Mouse (Mus musculus): ENCODE measurements around the gene Il1r1. TPM values are rescaled to one million over a fixed set of nuclear protein-coding genes. Genes with fewer than 3 reads are reported as not detected.

Gene Il1r1
- polyA plus RNA-seq, 1 experiment, result 72.2 TPM

DNA sequence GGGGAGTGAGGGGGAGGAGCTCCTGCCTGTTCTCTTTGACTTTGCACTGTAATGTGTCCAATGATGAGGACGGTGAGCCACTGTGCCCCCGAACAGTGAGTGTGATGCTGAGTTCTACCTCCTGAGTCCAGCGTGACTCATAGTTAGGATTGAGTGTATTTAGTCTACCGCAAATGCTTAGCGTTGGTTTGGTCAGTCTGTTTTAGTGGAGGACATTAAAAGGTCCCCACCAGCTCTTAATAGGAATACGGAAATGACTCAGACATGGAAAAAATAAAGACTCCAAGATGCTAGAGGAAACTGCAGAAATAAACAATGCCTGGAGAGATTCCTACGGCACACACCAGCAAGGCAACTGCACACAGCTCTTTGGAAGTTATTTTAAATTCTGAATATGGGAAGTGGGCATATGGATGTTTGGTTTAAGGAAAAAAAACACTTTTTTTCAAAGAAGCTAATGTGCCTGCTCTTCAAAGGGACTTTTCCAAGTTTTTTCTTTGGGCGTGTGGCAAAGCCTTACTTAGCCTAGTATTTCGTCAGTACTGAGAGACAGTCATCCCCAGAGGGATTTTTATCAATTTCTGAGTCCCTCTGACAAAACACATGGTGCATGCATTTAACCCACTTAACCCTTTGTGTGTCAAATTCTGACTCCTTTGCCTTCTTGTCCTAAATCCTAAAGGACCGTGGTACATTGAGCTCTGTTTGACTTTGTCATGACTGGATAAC is 50.6 kb downstream of the Il1r1 start:
- peaks cover 20% of the 10 kb centered on the region for H3K4me1 ChIP-seq (ENCODE audit: control insufficient read depth, insufficient read depth, low read length)
- H3K27ac ChIP-seq (ENCODE audit: insufficient read depth, low read length), result peak overlapping the region; percentile 78
- H3K4me3 ChIP-seq (ENCODE audit: insufficient read depth, low read length), result no peak overlapping the region
- TF ChIP-seq POLR2A (IDR thresholded peaks at IDR 0.05; ENCODE audit: low read depth, low read length) (no peak), CTCF (IDR thresholded peaks at IDR 0.05; ENCODE audit: borderline replicate concordance, insufficient read depth, low read length) (no peak)

DNA sequence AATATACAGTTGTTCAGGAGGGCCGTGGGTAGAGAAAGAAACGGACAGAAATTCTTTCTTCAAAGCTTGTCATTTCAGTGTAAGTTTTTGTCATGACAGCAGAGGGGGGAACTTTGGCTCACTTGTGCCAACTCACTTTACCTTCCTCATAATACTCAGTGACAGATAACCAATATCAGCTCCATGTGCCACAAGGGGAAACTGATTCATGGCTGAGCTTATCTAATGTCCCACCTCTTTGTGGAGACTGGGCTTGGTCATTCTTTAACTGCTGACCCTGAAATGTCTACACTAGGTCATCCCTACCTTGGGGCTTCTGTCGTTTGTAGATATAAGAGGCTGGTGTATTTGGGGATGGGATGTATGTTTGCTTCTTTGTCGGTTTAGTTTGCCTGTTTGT is 53.1 kb downstream of the Il1r1 start:
- TF ChIP-seq CTCF (IDR thresholded peaks at IDR 0.05; ENCODE audit: borderline replicate concordance, insufficient read depth, low read length), result no peak
- TF ChIP-seq POLR2A (IDR thresholded peaks at IDR 0.05; ENCODE audit: low read depth, low read length), result no peak
- H3K4me1 ChIP-seq (ENCODE audit: control insufficient read depth, insufficient read depth, low read length), result peaks cover 15% of the 10 kb centered on the region
- no peak overlapping the region for H3K4me3 ChIP-seq (ENCODE audit: insufficient read depth, low read length)
- no peak overlapping the region for H3K27ac ChIP-seq (ENCODE audit: insufficient read depth, low read length)

DNA sequence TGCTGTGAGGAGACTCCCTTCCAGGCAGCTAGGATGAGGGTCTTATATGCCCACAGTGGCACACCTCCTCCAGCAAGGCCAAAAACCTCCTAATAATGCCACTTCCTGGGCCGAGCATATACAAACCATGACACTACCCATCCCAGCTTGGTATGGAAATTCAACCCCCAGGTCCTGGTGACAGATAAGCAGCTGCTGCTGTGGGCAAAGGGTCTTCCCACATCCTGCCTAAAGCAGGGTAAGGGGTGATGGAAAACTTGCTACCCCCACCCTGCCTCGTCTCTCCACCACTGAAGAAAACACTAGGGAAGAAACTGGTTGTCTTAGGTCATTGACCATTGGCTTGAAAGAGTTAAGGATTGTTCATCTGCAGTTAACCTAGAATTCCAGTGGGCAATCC is 53.8 kb downstream of the Il1r1 start:
- Histone ChIP-seq H3K4me3 (ENCODE audit: insufficient read depth, low read length) (no peak overlapping the region), H3K27ac (ENCODE audit: insufficient read depth, low read length) (no peak overlapping the region), H3K4me1 (ENCODE audit: control insufficient read depth, insufficient read depth, low read length) (peaks cover 15% of the 10 kb centered on the region)
- no peak for TF ChIP-seq CTCF (IDR thresholded peaks at IDR 0.05; ENCODE audit: borderline replicate concordance, insufficient read depth, low read length)
- TF ChIP-seq POLR2A (IDR thresholded peaks at IDR 0.05; ENCODE audit: low read depth, low read length), result no peak

DNA sequence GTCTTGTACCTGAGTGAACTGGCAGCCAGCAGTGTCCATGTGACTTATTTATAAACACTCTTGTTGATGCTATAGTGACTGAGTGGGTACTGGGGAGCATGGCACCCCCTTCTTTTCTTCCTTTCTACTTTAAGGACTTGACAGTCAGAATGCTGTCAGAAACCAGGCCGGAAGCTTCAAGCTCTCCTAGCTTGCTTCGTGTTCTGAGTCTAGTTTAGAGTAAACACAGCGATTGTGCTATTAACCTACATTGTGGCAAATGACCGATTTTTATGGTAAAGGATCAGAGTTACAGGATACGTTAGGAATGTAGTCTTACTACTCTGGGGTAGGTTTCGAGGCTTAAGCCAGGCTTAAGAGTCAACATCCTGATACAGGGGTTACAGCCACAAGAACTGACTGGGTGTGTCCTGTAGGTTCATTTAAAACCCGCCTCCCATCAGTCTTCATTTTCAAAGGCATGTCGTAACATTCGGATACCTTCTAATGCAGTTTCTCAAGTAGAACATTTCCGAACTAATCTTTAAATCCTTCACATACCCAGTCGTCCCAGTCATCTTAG is 54.4 kb downstream of the Il1r1 start:
- no peak for TF ChIP-seq POLR2A (IDR thresholded peaks at IDR 0.05; ENCODE audit: low read depth, low read length)
- no peak for TF ChIP-seq CTCF (IDR thresholded peaks at IDR 0.05; ENCODE audit: borderline replicate concordance, insufficient read depth, low read length)
- no peak overlapping the region for H3K27ac ChIP-seq (ENCODE audit: insufficient read depth, low read length)

DNA sequence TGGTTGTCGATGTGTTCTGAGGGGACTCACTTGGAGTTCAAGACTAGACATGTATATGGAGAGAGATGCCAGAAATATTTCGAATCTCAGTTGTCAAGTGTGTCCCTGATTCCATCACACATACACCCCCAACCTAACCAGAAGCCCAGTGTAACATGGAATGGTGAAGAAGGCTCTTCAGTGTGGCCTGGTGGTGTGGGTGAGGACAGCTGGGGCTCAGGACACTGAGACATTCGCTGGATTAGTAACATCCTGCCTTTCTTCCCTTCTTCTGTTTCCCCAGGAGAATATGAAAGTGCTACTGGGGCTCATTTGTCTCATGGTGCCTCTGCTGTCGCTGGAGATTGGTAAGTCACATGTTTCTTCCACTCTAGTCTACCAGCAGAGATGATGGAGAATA is 57.1 kb downstream of the Il1r1 start:
- Histone ChIP-seq H3K4me1 (ENCODE audit: control insufficient read depth, insufficient read depth, low read length) (peaks cover 5% of the 10 kb centered on the region), H3K27ac (ENCODE audit: insufficient read depth, low read length) (no peak overlapping the region; the same call in 1 of the 2 replicates), H3K4me3 (ENCODE audit: insufficient read depth, low read length) (no peak overlapping the region)
- no peak for TF ChIP-seq POLR2A (IDR thresholded peaks at IDR 0.05; ENCODE audit: low read depth, low read length)
- TF ChIP-seq CTCF (IDR thresholded peaks at IDR 0.05; ENCODE audit: borderline replicate concordance, insufficient read depth, low read length), result no peak

More for the DNA sequence above, 54.4 kb downstream of the Il1r1 start:
- peaks cover 15% of the 10 kb centered on the region for H3K4me1 ChIP-seq (ENCODE audit: control insufficient read depth, insufficient read depth, low read length)
- H3K4me3 ChIP-seq (ENCODE audit: insufficient read depth, low read length), result no peak overlapping the region

DNA sequence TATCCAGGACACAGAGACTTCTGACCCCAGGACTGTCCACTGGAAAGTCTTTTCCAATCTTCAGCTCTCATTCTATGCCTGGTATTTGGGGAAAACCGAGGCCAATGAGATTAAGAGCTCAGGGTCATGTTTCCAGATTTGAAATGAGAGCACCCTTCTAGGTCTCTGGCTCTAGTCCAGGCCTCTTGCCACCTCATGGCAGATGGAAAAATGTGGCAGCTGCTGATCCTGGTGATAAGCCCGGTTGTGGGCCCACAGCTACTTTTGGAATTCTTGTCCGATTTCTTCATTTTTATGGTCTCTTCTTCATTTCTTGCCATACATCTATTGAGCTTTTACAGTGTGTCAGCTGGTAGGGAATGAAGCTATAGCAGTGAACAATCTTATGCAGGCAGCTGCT is 57.5 kb downstream of the Il1r1 start:
- Histone ChIP-seq H3K27ac (ENCODE audit: insufficient read depth, low read length) (no peak overlapping the region), H3K4me3 (ENCODE audit: insufficient read depth, low read length) (no peak overlapping the region), H3K4me1 (ENCODE audit: control insufficient read depth, insufficient read depth, low read length) (peaks cover 2% of the 10 kb centered on the region)
- no peak for TF ChIP-seq POLR2A (IDR thresholded peaks at IDR 0.05; ENCODE audit: low read depth, low read length)

DNA sequence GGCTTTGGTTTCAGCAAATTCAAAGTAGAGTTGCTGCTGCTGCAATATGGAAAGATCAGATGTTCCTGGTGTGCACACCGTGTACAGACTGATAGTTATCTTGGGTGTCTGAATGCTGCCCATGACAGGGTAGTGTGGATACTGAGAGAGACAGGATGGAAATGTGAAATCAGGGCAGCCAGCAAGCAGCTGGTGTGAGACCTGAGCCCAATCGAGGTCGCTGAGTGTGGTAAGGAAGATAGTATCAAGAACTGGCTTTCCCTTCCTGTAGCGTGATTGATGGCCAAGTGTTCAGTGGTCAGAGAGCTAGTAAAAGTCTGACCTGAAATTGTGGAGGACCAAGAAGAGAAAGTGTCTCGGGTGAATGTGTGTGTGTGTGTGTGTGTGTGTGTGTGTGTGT is 59.1 kb downstream of the Il1r1 start:
- H3K4me1 ChIP-seq (ENCODE audit: control insufficient read depth, insufficient read depth, low read length), result peaks cover 2% of the 10 kb centered on the region; the same call in 1 of the 2 replicates
- no peak overlapping the region for H3K4me3 ChIP-seq (ENCODE audit: insufficient read depth, low read length)
- no peak for TF ChIP-seq POLR2A (IDR thresholded peaks at IDR 0.05; ENCODE audit: low read depth, low read length)
- no peak for TF ChIP-seq CTCF (IDR thresholded peaks at IDR 0.05; ENCODE audit: borderline replicate concordance, insufficient read depth, low read length)

DNA sequence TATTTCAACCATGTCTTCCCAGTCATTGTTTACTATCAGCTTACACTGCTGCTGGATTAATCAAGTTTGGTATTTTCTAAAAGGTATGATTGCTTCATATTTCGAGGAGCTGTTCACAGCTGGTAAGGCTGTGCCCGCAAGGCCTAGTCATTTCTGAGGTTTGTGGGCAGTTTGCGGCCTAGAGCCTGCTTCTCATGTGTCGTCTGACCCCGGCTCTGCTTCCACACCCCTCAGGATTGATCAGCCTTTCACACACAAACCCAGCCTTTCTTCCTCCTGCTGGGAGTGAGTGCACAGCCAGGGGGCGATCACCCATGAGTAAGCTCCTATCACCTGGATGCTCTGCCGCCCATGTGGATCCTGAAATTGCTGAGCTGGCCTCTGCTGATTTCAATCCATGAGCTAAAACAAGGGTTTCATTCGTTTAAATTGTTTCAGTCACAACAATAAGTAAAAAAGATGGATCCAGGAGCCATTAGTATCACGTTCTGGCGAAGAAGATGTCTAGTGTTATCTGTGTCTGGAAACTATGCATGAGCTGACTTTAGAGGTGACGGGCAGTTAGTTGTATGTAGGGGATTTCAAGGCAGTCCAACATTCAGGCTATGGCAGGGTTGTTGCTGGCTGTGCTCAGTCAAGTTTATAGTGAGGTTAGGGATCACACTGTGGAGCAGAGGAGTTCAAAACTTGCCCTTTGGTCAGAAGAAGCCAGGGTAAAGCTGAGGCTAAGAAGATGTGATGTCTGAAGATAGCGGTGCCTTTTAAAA is 65.8 kb downstream of the Il1r1 start:
- Histone ChIP-seq H3K4me3 (ENCODE audit: insufficient read depth, low read length) (no peak overlapping the region), H3K27ac (ENCODE audit: insufficient read depth, low read length) (no peak overlapping the region), H3K4me1 (ENCODE audit: control insufficient read depth, insufficient read depth, low read length) (no peaks in the 10 kb centered on the region)
- TF ChIP-seq CTCF (IDR thresholded peaks at IDR 0.05; ENCODE audit: borderline replicate concordance, insufficient read depth, low read length), result no peak
- no peak for TF ChIP-seq POLR2A (IDR thresholded peaks at IDR 0.05; ENCODE audit: low read depth, low read length)

More for the DNA sequence above, 59.1 kb downstream of the Il1r1 start:
- no peak overlapping the region for H3K27ac ChIP-seq (ENCODE audit: insufficient read depth, low read length)

DNA sequence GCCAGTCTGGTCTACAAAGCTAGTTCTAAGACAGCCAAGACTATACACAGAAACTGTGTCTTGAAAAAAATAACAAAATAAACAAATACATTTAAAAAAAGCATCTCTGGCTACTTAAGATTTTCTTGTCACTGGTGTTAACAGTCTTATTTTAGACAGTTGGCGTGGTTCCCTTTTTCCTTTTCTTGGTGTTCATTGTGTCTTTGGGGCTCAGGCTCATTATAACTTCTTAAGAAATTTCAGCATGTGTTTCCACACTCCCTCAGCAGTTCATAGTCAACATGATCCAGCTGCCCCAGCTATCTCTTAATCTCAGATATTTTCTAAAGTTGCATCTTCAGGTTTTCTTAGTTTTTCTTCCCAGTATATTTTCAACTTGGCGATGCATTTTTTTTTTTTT is 67.4 kb downstream of the Il1r1 start:
- Histone ChIP-seq H3K27ac (ENCODE audit: insufficient read depth, low read length) (no peak overlapping the region), H3K4me3 (ENCODE audit: insufficient read depth, low read length) (no peak overlapping the region)
- TF ChIP-seq POLR2A (IDR thresholded peaks at IDR 0.05; ENCODE audit: low read depth, low read length), result no peak
- no peak for TF ChIP-seq CTCF (IDR thresholded peaks at IDR 0.05; ENCODE audit: borderline replicate concordance, insufficient read depth, low read length)

DNA sequence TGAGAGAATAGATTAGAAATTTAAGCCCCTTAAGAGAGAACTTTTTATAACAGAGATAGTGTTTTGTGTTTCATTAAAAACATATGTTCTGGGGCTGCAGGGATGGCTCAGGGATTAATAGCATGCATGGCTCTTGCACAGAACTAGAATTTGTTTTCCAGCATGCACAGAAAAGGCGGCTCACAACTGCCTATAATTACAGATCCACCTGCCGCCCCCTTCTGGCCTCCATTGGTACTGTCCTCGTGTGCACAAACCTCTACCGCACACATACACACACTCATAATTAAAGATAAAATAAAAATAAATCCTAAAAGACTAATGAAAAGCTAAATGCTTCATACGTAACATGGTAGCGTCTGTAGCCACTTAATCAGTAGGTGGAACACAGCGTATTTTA is 69.0 kb downstream of the Il1r1 start:
- H3K4me1 ChIP-seq (ENCODE audit: control insufficient read depth, insufficient read depth, low read length), result no peaks in the 10 kb centered on the region
- no peak overlapping the region for H3K4me3 ChIP-seq (ENCODE audit: insufficient read depth, low read length)
- TF ChIP-seq CTCF (IDR thresholded peaks at IDR 0.05; ENCODE audit: borderline replicate concordance, insufficient read depth, low read length) (no peak), POLR2A (IDR thresholded peaks at IDR 0.05; ENCODE audit: low read depth, low read length) (no peak)
- H3K27ac ChIP-seq (ENCODE audit: insufficient read depth, low read length), result no peak overlapping the region

More for the DNA sequence above, 67.4 kb downstream of the Il1r1 start:
- no peaks in the 10 kb centered on the region for H3K4me1 ChIP-seq (ENCODE audit: control insufficient read depth, insufficient read depth, low read length)
